Mouse (Mus musculus): ENCODE data around the gene Ube2e3.
A peak's percentile ranks its signal among the peaks of the same experiment; 100 is the strongest.

The Ube2e3 gene

DNA sequence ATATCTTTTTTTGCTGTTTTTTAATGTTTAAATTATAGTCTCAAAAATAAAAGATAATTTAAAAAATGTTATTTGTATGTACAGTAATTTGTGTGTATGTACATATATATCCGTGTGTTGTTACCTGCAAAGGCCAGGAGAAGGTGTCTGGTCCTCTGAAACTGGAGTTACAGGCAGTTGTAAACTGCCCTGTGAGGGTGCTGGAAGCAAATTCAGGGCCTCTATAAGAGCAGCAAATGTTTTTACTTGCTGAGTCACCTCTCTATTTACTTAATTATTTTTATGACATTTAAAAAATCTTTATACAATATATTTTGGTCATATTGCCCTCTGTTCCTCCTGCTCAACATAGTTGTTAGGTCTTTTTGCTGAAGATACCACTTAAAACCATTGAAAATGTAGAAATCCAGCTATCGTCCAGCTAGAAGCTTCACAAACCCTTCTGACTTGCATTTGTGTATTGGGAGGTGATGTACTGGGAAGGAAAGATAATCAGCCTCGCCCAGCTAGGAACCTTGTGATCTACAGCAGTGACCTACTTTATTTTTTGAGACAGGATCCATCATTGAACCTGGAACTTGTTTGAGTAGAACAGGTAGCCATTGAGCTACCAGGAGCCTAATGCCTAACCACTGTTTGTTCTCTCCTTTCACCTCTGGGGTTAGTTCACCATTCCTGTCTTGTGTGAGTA, 15.0 kb downstream of the Ube2e3 start:
- DNase-seq (ENCODE audit: low read depth), result no peak

DNA sequence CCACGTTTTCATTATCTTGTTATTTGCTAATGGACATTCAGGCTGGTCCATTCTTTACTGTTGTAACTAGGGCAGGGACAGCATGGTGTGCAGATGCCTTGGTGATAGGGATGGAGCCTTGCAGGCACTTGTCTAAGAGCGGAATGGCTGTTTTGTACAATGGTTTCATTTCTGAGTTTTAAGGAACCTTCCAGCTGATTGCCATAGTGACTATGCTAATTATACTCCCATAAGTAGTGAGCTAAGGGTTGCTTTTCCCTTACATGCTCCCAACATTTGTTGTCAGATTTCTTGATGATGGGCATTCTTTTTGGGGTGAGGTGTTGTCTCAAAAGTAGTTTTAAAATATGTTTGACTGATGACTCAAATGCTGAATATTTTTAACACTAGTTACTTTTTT, 18.5 kb downstream of the Ube2e3 start:
- DNase-seq (ENCODE audit: low read depth), result no peak

DNA sequence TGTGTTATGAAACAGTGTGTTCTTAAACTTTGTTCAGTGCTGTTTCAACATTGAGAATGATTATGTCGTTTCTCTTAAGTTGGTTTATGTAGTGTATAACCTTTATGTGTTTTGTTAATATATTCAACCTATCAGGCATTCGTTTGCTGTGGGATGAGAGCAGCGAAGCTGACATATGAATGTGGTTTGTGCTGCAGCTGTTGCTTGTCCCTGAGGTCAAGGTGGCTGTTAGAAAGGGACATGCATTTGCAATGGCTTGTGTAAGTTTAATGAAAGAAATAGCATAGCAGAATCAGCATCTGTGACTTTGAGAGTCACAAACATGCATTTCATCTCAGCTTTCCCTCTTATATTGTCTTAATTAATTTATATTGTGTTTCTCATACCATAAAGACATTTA, 20.3 kb downstream of the Ube2e3 start:
- no peak for DNase-seq (ENCODE audit: low read depth)

DNA sequence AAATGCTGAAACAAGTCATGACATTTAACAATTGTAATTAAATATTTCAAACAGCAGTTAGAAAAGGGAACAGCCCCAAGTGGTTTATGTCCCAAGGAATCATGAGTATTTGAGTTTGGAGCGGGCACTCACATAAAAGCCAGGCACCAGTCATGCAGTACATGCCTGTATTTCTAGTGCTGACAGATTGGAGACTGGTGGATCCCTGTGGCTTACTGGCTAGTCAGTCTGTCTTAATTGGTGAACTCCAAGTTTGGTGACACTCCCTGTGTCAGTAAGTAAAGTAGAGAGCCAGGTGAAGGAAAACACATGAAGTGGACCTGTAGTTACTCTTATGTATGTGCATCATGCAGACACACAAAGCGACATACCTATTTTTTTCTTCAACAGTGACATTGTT, 27.3 kb downstream of the Ube2e3 start:
- no peak for DNase-seq (ENCODE audit: low read depth)

DNA sequence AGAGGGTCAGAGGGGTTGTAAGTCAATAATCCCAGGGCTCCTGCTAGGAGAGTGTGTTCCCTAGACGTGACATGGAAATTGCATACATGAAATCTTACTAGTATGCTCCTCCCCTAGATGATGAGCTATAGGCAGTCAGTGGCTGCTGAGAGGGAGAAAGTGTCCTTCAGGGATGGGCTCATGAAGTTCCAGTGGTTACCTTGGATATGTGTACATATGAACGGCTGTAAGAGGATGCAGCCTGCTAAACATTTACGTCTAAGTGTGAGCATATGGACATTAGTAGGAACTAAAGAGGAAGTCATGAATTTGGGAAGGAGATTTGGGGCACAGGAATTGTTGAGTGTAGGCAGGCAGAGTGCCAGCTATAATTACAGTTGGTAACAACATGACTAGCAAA, 38.0 kb downstream of the Ube2e3 start:
- DNase-seq (ENCODE audit: low read depth), result no peak

DNA sequence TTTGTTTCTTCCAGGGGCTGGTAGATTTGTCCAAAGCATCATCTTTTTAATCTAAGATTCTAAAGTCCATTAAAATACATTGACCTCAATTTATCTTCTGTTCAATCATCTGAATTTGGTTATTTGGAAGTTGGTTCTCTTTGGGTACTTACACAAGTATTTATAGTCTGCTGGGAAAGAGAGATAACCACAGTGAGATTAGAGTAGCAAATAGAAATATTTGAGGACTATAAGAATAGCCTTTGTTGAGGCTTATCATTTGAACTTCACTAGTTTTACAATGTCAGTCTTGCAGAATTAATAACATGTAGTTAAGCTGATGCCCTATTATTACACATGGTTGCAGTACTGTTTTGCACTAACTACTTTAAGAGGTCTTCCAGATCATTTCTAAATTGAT, 43.6 kb downstream of the Ube2e3 start:
- no peak for DNase-seq (ENCODE audit: low read depth)

DNA sequence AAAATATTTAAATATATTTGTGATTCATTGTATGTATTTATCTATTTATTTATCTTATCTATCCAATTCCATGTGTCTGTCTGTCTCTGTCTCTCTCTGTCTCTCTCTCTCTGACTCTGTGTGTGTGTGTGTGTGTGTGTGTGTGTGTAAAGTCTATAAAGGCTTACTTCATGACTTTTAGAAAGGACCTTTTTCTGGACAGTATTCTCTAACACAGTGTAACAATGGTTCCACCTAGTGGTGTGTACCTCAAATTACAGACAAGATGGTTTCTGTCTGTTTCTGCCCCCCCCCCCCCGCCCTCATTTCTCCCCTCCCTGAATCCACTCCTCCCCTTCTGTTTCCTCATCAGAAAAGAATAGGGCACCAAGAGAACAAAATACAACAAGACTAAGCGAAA, 46.9 kb downstream of the Ube2e3 start:
- peak; percentile 54 for DNase-seq (ENCODE audit: low read depth)

DNA sequence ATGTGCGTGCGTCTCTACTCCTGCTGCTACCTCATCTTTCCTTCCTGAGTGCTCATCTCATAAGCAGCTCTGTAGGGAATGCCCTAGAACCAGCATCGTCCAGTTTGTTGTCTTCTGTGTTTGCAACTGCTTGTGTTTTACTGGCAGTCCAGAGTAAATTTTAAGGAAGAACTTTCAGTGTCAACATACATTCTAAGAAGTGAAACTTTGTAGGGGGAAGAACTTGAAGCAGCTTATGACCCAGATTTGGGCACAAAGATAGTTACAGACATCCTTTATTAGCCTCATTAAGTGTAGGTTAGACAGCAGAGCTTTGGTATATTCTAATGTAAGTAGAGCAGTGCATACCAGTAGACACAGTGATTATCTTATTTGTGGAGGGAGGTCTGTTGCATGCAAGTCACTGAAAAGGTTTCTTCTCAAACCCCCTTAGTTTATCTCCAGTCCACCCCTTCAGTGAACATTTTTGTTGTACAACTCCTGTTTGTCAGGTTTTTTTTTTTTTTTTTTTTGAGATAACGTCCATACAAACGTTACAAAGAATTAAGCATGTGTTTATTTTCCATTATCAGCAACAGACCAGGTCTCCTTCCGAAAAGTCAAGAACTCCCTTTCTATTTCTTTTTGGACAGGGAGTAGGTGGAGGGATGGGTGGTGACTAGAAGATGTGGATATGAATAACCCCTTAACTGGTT, 55.2 kb downstream of the Ube2e3 start:
- no peak for DNase-seq (ENCODE audit: low read depth)

DNA sequence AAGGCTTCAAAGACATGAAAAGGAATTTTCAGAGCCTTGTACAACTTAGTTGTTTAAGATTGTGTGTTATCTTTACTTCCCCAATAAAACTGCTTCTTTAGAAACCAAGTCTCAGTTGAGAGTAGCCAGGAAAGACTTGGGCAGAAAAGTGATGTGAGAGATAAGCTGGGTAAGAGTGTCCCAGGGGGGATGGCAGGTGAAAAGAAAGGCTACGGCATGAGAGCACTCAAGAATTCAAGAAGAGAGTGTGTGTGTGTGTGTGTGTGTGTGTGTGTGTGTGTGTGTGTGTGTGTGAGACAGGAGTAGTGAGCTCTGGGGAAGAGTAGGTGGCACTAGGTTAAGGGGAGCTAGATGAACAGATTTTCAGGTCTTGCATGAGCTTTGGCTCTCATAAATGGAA, 57.9 kb downstream of the Ube2e3 start:
- DNase-seq (ENCODE audit: low read depth), result no peak

DNA sequence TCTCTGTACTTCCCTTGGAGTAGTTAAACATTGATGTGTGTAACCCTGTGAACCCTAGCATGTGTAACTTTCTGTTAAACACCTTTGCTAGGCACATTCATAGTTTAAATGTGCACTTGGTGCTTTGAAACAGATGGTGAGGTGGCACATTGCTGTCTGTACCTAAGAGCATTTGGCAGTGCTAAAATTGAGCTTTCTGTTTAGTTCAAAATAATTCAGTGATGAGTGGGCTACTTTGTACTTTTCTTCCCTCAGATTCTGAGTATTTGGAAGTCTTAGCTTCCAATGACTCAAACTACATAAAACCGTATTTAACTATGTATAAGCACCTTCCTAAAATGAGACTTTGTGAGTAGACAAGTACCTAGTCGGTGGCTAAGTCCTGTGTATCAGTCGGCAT, 59.7 kb downstream of the Ube2e3 start:
- no peak for DNase-seq (ENCODE audit: low read depth)

DNA sequence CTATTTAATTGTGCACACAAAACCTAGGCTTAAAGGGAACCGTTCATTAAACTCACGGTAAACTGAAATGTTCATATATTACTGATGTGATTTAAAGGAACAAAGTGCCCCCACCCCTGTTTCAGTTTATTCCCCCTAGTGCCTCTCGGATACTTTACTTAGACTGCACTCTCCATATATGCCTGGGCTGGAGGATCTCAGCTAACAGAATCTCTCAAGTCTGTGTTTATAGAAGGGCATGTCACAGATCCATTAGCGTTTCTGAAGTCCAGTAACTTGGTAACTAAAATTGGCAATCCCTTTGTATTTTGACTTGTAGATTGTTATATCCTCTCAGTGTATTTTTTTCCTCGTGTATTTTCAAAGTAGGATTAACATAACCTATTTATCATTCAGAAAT, 60.2 kb downstream of the Ube2e3 start:
- no peak for DNase-seq (ENCODE audit: low read depth)

DNA sequence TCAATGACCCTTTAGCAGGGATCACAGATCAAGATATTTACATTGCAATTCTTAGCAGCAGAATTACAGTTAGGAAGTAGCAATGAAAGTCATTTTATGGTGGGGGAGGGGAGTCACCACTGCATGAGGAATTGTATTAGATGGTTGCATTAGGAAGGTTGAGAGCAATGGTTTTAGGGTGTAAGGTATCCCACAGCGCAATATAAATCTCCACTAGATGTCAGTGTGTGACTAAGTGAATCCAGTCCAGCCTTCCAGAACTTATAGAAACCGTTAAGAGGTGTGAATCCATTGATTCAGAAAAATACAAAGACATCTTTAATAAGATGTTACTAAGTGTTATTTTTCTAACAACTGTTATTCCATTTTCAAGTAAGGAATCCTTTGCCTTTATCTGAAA, 63.4 kb downstream of the Ube2e3 start:
- peak; percentile 52 for DNase-seq (ENCODE audit: low read depth)

DNA sequence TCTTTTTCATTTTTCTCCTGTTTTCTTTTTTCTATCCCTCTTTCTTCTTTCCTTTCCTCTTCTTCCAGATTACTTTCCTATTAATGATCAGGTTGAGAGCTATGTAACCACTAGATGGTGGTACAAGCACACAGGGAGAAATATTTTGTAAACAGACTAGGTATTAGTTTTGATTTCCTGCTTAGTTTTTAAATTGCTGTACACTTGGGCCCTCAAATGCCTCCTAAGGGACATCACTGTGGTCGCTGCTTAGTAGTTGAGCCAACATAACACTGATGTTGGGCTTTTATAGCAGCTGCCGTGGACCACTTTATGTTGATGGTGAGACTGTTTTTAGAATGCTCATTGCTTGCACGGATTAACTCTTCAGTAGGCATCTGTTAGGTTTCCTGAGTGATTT, 91.5 kb downstream of the Ube2e3 start:
- peak; percentile 75 for DNase-seq (ENCODE audit: low read depth)

DNA sequence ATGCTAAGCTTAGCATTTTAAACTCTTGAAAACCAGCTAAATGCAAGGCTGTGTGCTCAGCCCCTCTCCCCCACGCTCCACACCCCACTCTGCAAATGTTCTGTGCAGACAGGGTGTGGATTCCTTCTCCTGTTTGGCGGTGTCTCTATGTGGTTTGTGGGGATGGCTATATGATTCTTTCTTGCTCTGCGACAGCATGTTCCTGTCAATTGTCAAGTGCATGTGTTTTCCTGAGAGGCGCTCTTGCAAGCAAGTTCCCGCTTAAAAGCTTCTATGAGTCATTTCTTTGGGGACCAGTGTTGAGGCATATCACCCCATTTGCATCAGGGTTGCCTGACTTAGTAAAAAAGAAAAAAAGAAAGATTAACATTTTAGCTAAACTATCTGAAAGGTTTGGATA, 92.4 kb downstream of the Ube2e3 start:
- DNase-seq (ENCODE audit: low read depth), result peak; percentile 52

DNA sequence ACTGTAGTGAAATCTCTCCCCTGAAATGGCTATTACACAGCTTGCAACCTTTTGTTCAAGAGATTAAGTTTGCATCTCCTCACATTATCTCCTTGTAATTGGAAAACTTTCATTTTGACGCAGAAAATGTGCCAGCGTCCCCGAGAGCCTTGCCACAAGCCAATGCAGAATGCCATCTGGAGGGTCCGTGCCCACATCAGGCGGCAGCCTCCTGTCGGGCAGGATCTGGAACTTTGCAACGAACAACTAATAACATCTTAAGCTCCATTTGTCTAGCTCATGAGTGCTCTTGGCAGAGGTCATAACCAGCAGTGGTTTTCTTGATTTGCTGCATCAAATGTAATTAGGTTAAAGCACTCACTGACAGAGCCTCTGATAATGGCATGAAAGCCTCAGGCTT, 93.1 kb downstream of the Ube2e3 start:
- DNase-seq (ENCODE audit: low read depth), result no peak

DNA sequence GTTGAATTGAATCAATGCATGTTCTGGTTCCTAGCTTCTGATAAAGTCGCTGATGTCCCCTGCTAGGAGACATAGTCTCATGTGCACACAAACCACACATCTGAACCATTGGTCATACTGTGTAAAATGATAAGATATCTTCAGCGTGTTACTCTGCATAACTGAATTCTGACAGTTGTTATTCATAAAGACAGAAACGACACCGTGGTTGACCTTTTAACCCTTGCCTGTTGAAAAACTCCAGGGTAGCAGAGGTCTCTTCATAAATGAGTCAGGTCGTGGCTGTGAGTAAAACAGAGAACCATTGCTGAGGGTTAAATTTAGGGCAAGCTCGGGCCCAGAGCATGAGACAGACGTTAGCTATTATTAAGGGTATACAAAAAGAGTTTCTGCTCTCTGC, 93.7 kb downstream of the Ube2e3 start:
- DNase-seq (ENCODE audit: low read depth), result no peak

DNA sequence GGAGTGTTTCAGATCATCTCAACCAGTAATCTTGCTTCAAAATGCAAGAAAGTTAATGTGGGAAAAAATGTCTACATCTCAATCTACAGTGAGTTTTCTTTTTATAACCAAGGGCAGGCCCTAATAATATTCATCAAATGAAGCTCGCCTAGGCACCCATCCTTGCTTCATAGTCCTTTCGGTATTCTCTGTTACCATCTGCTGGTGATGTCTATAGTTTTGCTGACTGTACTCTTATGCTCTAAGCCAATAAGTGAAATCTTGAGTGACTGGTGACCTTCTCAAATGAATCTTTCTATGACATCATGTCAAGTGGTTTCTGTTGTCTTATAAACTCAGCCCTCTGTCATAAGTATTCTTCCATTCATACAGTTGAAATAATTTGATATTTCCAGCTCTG, 97.1 kb downstream of the Ube2e3 start:
- no peak for DNase-seq (ENCODE audit: low read depth)

DNA sequence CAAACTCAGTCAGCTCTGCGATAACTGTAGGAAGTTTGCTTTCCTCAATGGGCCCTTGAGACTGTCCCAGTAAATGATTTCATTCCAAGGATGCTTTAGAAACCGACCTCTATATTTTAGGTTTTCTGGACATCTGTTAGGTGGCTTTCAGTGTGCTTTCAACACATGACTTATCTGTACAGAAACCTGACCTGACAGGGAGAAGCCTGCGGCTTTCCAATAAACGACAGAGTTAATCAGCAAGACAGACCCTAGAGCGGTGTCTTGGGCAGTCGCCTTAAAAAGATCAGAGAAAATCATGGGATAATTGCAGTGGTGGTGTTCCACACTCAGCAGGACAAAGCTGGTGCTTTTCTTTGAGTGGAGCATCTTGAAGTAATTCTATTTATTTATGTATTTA, 97.5 kb downstream of the Ube2e3 start:
- DNase-seq (ENCODE audit: low read depth), result no peak

DNA sequence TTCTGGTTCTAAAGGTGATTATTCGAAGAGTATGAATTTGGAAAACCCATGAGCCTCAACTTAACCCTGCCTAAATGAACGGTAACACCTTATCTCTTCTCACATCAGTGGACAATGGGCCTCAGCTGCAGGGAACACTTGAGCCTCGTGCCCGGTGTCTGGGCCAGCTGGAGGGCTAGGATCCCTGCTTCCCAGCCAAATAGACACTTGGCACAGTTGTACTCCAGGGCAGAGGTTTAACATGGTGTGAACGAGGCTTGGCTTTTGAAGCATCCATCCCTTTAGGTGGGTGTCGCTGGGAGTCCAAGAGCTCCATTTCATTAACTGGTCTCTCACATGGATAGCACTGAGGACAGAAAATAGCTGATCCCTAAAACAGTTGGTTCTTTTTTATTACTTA, 102.2 kb downstream of the Ube2e3 start:
- DNase-seq (ENCODE audit: low read depth), result no peak
